Mouse (Mus musculus) embryonic facial prominence, embryonic 14.5 days (tissue): ENCODE data around the gene Sox5. TPM values are rescaled to one million over a fixed set of nuclear protein-coding genes. Genes with fewer than 3 reads are reported as not detected.
A peak's percentile ranks its signal among the peaks of the same experiment; 100 is the strongest.

Source experiments
- ATAC-seq: fragments of 200-750 bp; cut with Nextera tagmentation; 2 replicates; pipeline ENCODE4 v1.8.0; 2017; ENCODE audit warnings: low read depth, moderate number of reproducible peaks, moderate TSS enrichment
- DNase-seq: peaks from one replicate; pipeline ENCODE4 v3.0.0-alpha.2; 2015; ENCODE audit warnings: low spot score
- H3K27ac ChIP-seq: fragments of 300-500 bp; sonication (generic); replicated peaks from 2 replicates; pipeline ENCODE4 v1.5.1; 2014; ENCODE audit warnings: low read depth, mild to moderate bottlenecking, low read length, moderate library complexity
- H3K27me3 ChIP-seq: fragments of 300-500 bp; sonication (generic); replicated peaks from 2 replicates; pipeline ENCODE4 v1.6.1; 2014; ENCODE audit warnings: low read length; ENCODE audit not compliant: control insufficient read depth, insufficient read depth
- H3K36me3 ChIP-seq: fragments of 300-500 bp; sonication (generic); 2 replicates; pipeline ENCODE4 v1.6.1; 2014; ENCODE audit warnings: low read length, mixed read lengths; ENCODE audit not compliant: control insufficient read depth, insufficient read depth
- H3K4me1 ChIP-seq: fragments of 300-500 bp; sonication (generic); 2 replicates; pipeline ENCODE4 v1.6.1; 2014; ENCODE audit warnings: antibody characterized with exemption, low read length; ENCODE audit not compliant: control insufficient read depth, insufficient read depth
- H3K4me2 ChIP-seq: fragments of 300-500 bp; sonication (generic); 2 replicates; pipeline ENCODE4 v1.6.1; 2014; ENCODE audit warnings: low read depth, mild to moderate bottlenecking, low read length, moderate library complexity, mixed read lengths
- H3K4me3 ChIP-seq: fragments of 300-500 bp; sonication (generic); 2 replicates; pipeline ENCODE4 v1.5.1; 2014; ENCODE audit warnings: low read depth, mild to moderate bottlenecking, low read length
- H3K9ac ChIP-seq: fragments of 300-500 bp; sonication (generic); 2 replicates; pipeline ENCODE4 v1.6.1; 2014; ENCODE audit warnings: low read depth, mild to moderate bottlenecking, low read length, moderate library complexity, mixed read lengths
- H3K9me3 ChIP-seq: fragments of 300-500 bp; sonication (generic); 2 replicates; pipeline ENCODE4 v1.6.1; 2016; ENCODE audit warnings: low read length; ENCODE audit not compliant: control insufficient read depth
- WGBS: fragments of 180-500 bp; shearing (Covaris S2); extraction: QIAGEN DNeasy Blood & Tissue Kit; methylation state at CpG from one replicate; pipeline ENCODE4 v1.1.7; 2014; 5-methylcytosine and 5-hydroxymethylcytosine counted together
- polyA plus RNA-seq: library from polyadenylated mRNA; unstranded; fragments of >200 nt; fragmentation: Nextera tagmentation; extraction: Ambion mirVana; gene quantifications from 2 replicates; pipeline ENCODE4 v1.2.1, GENCODE M21; 2014

Gene Sox5
- polyA plus RNA-seq, 1 experiment from 2014 or later = 10.8 TPM

DNA sequence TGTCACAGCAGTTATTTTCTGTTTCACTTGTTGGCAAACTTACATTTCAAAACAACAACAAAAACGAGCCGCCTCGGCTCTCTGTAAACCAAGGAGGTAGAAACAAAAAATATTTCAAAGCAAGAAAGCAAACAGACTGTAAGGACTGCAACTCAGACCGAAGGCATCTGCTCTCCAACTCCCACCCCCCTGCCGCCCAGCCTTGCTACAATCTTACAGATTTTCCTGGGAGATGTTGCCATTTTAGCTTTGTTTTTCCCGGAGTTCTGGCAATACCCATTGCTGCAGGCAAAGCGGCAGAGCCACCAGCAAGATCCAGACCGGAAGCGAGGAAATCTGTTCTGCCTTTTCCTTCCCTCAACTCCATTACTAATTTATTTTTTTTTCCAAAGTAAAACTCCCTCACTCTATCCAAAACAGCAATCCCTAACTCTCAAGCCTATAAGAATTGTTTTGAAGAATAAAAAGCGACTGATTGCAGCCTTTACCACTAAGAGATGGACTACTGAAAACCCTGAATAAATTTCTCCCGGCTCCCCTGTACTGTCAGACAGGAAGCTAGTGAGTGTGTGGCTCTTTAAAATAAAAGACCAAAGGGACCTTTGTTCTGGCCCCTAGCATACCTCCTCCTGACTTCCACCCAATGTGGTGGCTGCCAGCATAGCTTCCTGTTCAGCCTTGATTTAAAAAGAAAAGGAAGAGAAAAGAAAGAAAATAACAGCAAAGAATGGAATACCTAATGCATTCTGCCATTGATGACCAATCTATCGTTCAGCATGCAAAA lies 600.5 kb downstream of the Sox5 start:
- H3K36me3 ChIP-seq = no peaks in the 10 kb centered on the region
- no peaks in the 10 kb centered on the region for H3K27me3 ChIP-seq
- peak overlapping the region; percentile 77 for H3K27ac ChIP-seq
- H3K9ac ChIP-seq = peak overlapping the region; percentile 44
- H3K9me3 ChIP-seq = no peaks in the 10 kb centered on the region
- H3K4me2 ChIP-seq = peak overlapping the region; percentile 60
- 24% methylated on average over 12 of the region's 12 CpGs for WGBS
- DNase-seq (no peak), ATAC-seq (no peak)
- H3K4me1 ChIP-seq = peaks cover 2% of the 10 kb centered on the region; the same call in 1 of the 2 replicates
- peak overlapping the region; percentile 33 for H3K4me3 ChIP-seq

DNA sequence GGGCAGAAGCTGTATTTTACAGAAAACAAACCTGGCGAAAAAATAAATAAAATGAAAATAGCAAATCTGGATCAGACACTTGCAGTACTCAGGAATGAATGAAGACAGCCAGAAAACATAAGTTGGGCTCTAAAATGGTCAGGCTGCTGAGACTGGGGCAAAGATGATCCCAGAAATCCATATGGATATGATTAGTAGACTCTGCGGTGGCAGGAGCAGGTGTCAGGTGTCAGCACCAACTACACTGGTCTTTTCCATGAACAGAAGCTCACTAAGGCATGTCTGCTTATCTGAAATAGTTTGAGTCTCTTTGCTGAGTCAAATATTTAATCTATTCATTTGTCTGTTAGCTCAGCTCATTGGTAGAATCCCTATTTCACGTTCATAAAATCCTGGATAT lies 602.7 kb downstream of the Sox5 start:
- no peaks in the 10 kb centered on the region for H3K9me3 ChIP-seq
- H3K36me3 ChIP-seq = no peaks in the 10 kb centered on the region
- H3K27me3 ChIP-seq = no peaks in the 10 kb centered on the region
- H3K4me1 ChIP-seq = peaks cover 2% of the 10 kb centered on the region; the same call in 1 of the 2 replicates
- ATAC-seq (no peak), DNase-seq (no peak)
- no peak overlapping the region for H3K27ac ChIP-seq
- 29% methylated on average over 3 of the region's 3 CpGs for WGBS
- H3K4me3 ChIP-seq = no peak overlapping the region
- H3K9ac ChIP-seq = no peak overlapping the region
- no peak overlapping the region for H3K4me2 ChIP-seq

DNA sequence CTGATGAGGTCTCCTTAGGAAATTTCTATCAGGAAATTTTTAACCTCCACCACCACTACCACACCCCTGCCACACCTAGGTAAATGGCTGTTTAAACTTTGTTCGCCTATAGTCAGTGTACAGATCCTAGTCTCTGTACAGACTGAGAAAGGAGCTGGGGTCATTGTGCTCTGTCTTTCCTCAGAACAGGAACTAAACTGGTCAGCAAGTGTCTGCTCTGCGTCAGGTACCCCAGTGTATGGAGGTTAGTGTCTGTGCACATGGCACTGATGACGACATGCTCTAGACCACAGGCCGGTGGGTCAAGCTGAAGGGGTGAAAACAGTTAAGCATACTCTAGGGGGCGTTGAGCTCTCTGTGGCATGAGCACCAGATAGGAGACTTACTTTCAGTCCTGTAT lies 605.1 kb downstream of the Sox5 start:
- Histone ChIP-seq H3K27me3 (no peaks in the 10 kb centered on the region), H3K4me3 (no peak overlapping the region), H3K4me1 (peaks cover 2% of the 10 kb centered on the region; the same call in 1 of the 2 replicates), H3K4me2 (no peak overlapping the region), H3K9ac (no peak overlapping the region), H3K9me3 (no peaks in the 10 kb centered on the region), H3K27ac (no peak overlapping the region), H3K36me3 (no peaks in the 10 kb centered on the region)
- 91% methylated on average over 5 of the region's 5 CpGs for WGBS
- ATAC-seq (no peak), DNase-seq (no peak)

DNA sequence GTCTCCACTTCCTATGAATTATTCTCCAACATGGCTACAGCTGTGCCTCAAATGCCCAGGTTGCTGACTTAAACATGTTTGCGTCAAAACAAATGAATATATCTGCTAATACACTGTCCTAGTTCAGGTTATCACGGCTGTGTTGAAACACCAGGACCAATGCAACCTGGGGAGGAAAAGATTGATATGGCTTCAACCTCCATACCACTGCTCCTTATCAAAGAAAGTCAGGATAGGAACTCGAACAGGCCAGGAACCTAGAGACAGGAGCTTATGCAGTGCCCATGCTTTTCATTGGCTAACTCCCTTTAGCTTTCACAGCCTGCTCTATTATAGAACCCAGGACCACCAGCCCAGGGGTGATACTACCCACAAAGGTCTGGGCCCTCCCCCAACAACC lies 606.2 kb downstream of the Sox5 start:
- H3K27me3 ChIP-seq = no peaks in the 10 kb centered on the region
- H3K36me3 ChIP-seq = no peaks in the 10 kb centered on the region
- H3K9ac ChIP-seq = no peak overlapping the region
- H3K4me2 ChIP-seq = no peak overlapping the region
- H3K27ac ChIP-seq = no peak overlapping the region
- no peaks in the 10 kb centered on the region for H3K9me3 ChIP-seq
- no peak for DNase-seq
- ATAC-seq = no peak
- peaks cover 5% of the 10 kb centered on the region; the same call in 1 of the 2 replicates for H3K4me1 ChIP-seq
- H3K4me3 ChIP-seq = no peak overlapping the region
- WGBS = 84% methylated on average over 3 of the region's 3 CpGs

DNA sequence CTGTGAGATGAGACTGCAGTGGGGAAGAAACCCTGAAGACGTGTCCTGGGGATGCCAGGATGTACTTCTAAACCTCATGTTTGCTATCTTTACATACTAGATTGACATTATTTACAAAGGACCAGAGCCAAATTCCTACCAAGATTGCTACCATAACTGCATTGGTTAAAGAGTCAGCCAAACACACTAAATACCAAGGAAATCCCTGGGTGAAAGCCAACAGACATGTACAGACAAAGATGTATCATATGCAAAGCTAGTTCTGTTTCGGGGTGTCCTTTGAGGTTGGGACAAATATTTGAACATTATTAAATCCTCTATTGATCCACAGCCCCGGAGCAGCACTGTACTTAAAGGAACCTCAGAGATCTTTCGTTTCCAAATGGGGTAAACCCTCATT lies 611.2 kb downstream of the Sox5 start:
- 54% methylated on average over 4 of the region's 4 CpGs for WGBS
- no peaks in the 10 kb centered on the region for H3K27me3 ChIP-seq
- H3K27ac ChIP-seq = no peak overlapping the region
- no peak overlapping the region for H3K4me2 ChIP-seq
- H3K36me3 ChIP-seq = no peaks in the 10 kb centered on the region
- ATAC-seq (no peak; the same call in 1 of the 2 replicates), DNase-seq (peak; percentile 75)
- H3K4me3 ChIP-seq = no peak overlapping the region
- H3K4me1 ChIP-seq = peaks cover 25% of the 10 kb centered on the region; the same call in 1 of the 2 replicates
- no peak overlapping the region for H3K9ac ChIP-seq
- no peaks in the 10 kb centered on the region for H3K9me3 ChIP-seq

DNA sequence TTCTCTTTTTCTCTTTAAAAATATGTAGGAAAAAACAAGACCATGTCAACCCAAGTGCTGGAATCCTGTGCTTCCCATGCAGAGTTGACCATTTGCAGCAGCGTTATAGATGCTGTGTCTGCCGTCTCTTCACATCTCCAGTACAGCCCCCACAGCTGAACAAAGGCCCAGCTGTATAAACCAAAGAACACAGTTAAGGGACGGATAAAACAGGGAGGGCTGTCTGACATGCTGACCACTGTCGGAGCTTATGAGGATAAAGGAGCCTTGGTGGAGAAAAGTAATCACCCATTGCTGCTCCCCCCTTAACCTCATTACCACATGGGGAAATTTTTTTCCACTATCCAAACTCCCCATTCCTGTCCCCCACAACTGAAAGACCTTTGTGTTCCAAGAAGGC lies 612.0 kb downstream of the Sox5 start:
- Histone ChIP-seq H3K4me1 (peaks cover 25% of the 10 kb centered on the region; the same call in 1 of the 2 replicates), H3K4me2 (no peak overlapping the region), H3K4me3 (no peak overlapping the region), H3K27ac (0 out of 2 replicates have a peak overlapping the region, but pooled peaks have one; percentile 28), H3K27me3 (no peaks in the 10 kb centered on the region), H3K36me3 (no peaks in the 10 kb centered on the region), H3K9me3 (no peaks in the 10 kb centered on the region), H3K9ac (no peak overlapping the region)
- WGBS = 33% methylated on average over 4 of the region's 4 CpGs
- ATAC-seq (peak; percentile 19; the same call in 1 of the 2 replicates), DNase-seq (peak; percentile 17)

DNA sequence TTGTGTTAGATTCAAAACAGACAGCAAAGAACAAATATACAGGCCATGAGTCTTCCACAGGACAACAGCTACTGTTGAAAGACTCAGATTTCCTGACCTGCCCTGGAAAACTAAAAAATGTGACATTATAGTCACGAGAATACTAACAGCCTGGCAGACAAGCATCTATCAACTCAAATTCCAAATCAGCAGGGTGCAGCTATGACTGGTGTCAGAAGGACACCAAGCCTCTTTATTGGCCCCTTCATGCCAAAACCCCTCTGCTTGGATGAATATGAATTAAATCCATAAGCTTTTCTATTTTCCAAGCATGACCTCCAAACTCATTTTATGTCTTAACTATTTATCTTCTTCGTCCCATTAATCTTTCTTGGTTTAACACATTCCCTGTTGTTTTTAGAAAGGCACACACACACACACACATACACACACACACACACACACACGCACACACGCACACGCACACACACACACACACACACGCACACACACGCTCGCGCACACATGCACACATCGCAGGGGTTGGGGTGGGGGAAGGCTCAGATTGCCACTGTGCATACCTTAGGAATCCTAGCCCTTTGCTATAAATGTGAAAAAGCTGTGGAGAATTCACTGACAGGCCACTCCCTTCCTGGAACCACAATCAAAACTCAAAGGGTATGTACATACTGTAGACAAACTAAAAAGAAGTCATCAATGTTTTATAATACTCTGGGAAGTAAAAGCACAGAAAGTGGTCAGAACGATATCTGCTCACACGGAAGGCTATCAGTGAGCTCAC lies 612.9 kb downstream of the Sox5 start:
- no peaks in the 10 kb centered on the region for H3K27me3 ChIP-seq
- ATAC-seq = no peak; the same call in 1 of the 2 replicates
- H3K4me1 ChIP-seq = peaks cover 25% of the 10 kb centered on the region; the same call in 1 of the 2 replicates
- H3K4me3 ChIP-seq = no peak overlapping the region
- DNase-seq = peak; percentile 22
- H3K36me3 ChIP-seq = no peaks in the 10 kb centered on the region
- no peak overlapping the region; the same call in 1 of the 2 replicates for H3K27ac ChIP-seq
- no peaks in the 10 kb centered on the region for H3K9me3 ChIP-seq
- no peak overlapping the region for H3K4me2 ChIP-seq
- 61% methylated on average over 12 of the region's 12 CpGs for WGBS
- H3K9ac ChIP-seq = no peak overlapping the region

DNA sequence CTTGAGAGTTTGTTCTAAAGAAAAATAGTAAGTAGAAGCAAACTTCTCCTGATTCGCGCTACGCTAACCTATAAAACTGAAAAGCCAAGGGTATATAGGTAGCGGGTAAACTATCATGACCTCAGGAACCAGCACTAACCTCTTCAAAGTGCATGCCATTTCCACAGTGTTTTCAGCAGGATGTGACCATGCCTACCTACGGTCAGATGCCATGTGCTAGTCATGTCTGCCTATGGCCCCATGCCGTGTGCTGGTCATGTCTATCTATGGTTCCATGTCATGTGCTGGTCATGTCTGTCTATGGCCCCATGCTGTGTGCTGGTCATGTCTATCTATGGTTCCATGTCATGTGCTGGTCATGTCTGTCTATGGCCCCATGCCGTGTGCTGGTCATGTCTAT lies 614.7 kb downstream of the Sox5 start:
- WGBS = 99% methylated on average over 7 of the region's 7 CpGs

More for the DNA sequence above, 614.7 kb downstream of the Sox5 start:
- no peak overlapping the region for H3K9ac ChIP-seq
- peaks cover 25% of the 10 kb centered on the region; the same call in 1 of the 2 replicates for H3K4me1 ChIP-seq
- no peak overlapping the region for H3K4me2 ChIP-seq
- H3K27ac ChIP-seq = no peak overlapping the region; the same call in 1 of the 2 replicates
- no peak for ATAC-seq
- H3K9me3 ChIP-seq = no peaks in the 10 kb centered on the region
- DNase-seq = no peak
- no peak overlapping the region for H3K4me3 ChIP-seq
- no peaks in the 10 kb centered on the region for H3K36me3 ChIP-seq
- H3K27me3 ChIP-seq = no peaks in the 10 kb centered on the region
